Mouse (Mus musculus): ENCODE data around the gene Gm10840. TPM values are rescaled to one million over a fixed set of nuclear protein-coding genes. Genes with fewer than 3 reads are reported as not detected.
"Not testable (repeated sequence)": the region's sequence is repeated elsewhere in the genome, so short reads cannot be mapped to it uniquely, and the experiment has no call there.

The Gm10840 gene
- polyA plus RNA-seq, 1 experiment: not detected

DNA sequence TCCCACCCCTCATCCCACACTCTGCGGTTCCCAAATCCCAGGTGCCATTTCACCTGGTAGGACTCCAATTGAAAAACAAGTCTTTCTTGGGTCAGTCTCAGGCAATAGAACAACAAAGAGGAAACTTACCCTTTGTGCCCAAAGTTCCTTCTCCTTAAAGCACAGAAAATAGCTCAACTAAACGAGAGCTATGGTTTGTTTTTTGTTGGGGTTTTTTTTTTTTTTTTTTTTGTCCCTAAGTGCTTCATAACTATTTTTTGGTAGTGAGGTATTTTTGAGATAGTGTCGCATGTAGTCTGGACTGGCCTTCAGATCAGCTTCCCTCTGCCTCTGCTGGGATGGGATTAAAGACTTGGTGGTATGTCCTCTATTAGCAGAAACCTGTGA is 33.5 kb downstream of the Gm10840 start:
- 16% methylated on average over 3 of the region's 3 CpGs for WGBS

DNA sequence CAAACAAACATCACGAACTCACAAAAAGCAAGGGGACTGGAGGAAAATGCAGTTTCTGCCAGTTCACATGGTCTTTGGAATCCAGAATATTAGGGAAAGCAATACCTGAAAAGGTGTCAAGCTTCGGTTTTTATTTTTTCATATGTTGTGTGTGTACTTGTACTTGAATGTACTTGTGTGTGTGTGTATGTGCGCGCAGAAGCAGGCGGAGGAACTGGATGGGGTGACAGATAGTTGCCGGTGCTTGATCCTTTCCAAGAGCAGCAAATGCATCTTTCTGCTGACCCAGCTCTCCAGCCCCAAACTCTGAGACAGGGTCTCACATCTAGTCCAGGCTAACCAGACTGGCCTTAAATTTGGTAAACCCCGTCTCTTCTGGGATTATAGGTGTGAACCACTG is 34.2 kb downstream of the Gm10840 start:
- Histone ChIP-seq H3K27me3 (ENCODE audit: control insufficient read depth, insufficient read depth, low read length) (no peaks in the 10 kb centered on the region), H3K36me3 (ENCODE audit: control insufficient read depth, insufficient read depth, low read length) (no peaks in the 10 kb centered on the region), H3K27ac (ENCODE audit: insufficient read depth, low read length) (no peak overlapping the region), H3K4me1 (ENCODE audit: control insufficient read depth, insufficient read depth, insufficient read length) (peaks cover 10% of the 10 kb centered on the region), H3K4me3 (ENCODE audit: extremely low read depth, insufficient read depth, insufficient read length) (no peak overlapping the region)
- 90% methylated on average over 7 of the region's 7 CpGs for WGBS
- no peak for DNase-seq (ENCODE audit: low read depth in 1 of 2, low spot score in 2 of 2)
- TF ChIP-seq POLR2A (IDR thresholded peaks at IDR 0.05; ENCODE audit: low read depth, low read length): no peak
- no peak for TF ChIP-seq CTCF (IDR thresholded peaks at IDR 0.05; ENCODE audit: extremely low read depth, insufficient read depth, insufficient read length, insufficient replicate concordance)

More for the DNA sequence above, 33.5 kb downstream of the Gm10840 start:
- no peak for TF ChIP-seq CTCF (IDR thresholded peaks at IDR 0.05; ENCODE audit: extremely low read depth, insufficient read depth, insufficient read length, insufficient replicate concordance)
- no peak for TF ChIP-seq POLR2A (IDR thresholded peaks at IDR 0.05; ENCODE audit: low read depth, low read length)
- Histone ChIP-seq H3K36me3 (ENCODE audit: control insufficient read depth, insufficient read depth, low read length) (no peaks in the 10 kb centered on the region), H3K4me1 (ENCODE audit: control insufficient read depth, insufficient read depth, insufficient read length) (peaks cover 10% of the 10 kb centered on the region; the same call in 1 of the 2 replicates), H3K27me3 (ENCODE audit: control insufficient read depth, insufficient read depth, low read length) (no peaks in the 10 kb centered on the region), H3K4me3 (ENCODE audit: extremely low read depth, insufficient read depth, insufficient read length) (peak overlapping the region; percentile 68), H3K27ac (ENCODE audit: insufficient read depth, low read length) (peak overlapping the region; percentile 90)
- no peak for DNase-seq (ENCODE audit: low read depth in 1 of 2, low spot score in 2 of 2)

DNA sequence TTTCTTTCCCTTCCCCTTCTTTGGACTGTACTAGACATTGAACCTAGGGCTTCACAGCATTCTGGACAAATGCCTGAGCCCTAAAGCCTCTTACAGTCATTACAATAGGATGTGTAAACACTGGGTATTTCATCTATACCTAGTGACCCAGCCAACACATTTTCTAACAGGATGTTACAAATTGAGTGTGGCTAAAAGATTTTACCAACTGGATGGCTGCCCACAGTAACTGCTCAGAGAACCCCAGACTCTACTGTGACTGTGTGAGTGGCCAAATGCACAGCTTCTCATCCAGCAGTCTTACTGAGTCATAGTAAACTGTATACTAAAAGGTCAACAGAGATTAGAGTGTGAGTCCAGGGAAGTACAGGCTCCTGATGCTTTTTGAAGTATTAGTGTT is 34.7 kb downstream of the Gm10840 start:
- TF ChIP-seq POLR2A (IDR thresholded peaks at IDR 0.05; ENCODE audit: low read depth, low read length): no peak
- TF ChIP-seq CTCF (IDR thresholded peaks at IDR 0.05; ENCODE audit: extremely low read depth, insufficient read depth, insufficient read length, insufficient replicate concordance): no peak
- Histone ChIP-seq H3K27me3 (ENCODE audit: control insufficient read depth, insufficient read depth, low read length) (no peaks in the 10 kb centered on the region), H3K36me3 (ENCODE audit: control insufficient read depth, insufficient read depth, low read length) (no peaks in the 10 kb centered on the region), H3K27ac (ENCODE audit: insufficient read depth, low read length) (no peak overlapping the region), H3K4me3 (ENCODE audit: extremely low read depth, insufficient read depth, insufficient read length) (no peak overlapping the region), H3K4me1 (ENCODE audit: control insufficient read depth, insufficient read depth, insufficient read length) (peaks cover 10% of the 10 kb centered on the region)
- DNase-seq (ENCODE audit: low read depth in 1 of 2, low spot score in 2 of 2): no peak

DNA sequence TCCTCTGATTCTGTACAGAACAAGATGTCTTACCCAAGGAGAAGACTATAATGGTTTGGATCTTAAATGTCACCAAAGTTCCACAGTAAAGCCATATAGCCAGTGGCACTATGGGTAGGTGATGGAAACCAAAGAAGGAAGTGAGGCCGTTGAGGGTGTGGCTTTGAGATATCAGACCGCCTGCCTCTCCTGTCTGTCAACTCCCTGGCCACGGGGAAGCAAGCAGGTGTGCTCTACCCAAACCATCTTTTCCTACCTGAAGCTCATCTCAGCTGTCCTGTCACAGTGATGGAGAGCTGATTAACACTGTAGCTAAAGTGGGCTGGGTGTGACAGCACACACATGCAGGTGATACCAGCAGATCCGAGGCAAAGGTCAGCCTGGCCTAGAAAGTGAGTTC is 37.6 kb downstream of the Gm10840 start:
- TF ChIP-seq CTCF (IDR thresholded peaks at IDR 0.05; ENCODE audit: extremely low read depth, insufficient read depth, insufficient read length, insufficient replicate concordance) (no peak), POLR2A (IDR thresholded peaks at IDR 0.05; ENCODE audit: low read depth, low read length) (no peak)
- H3K4me1 ChIP-seq (ENCODE audit: control insufficient read depth, insufficient read depth, insufficient read length): peaks cover 16% of the 10 kb centered on the region
- no peaks in the 10 kb centered on the region for H3K27me3 ChIP-seq (ENCODE audit: control insufficient read depth, insufficient read depth, low read length)
- 51% methylated on average over 4 of the region's 4 CpGs for WGBS
- peaks cover 3% of the 10 kb centered on the region for H3K36me3 ChIP-seq (ENCODE audit: control insufficient read depth, insufficient read depth, low read length)
- no peak overlapping the region for H3K4me3 ChIP-seq (ENCODE audit: extremely low read depth, insufficient read depth, insufficient read length)
- H3K27ac ChIP-seq (ENCODE audit: insufficient read depth, low read length): no peak overlapping the region; the same call in 1 of the 2 replicates
- no peak for DNase-seq (ENCODE audit: low read depth in 1 of 2, low spot score in 2 of 2)

DNA sequence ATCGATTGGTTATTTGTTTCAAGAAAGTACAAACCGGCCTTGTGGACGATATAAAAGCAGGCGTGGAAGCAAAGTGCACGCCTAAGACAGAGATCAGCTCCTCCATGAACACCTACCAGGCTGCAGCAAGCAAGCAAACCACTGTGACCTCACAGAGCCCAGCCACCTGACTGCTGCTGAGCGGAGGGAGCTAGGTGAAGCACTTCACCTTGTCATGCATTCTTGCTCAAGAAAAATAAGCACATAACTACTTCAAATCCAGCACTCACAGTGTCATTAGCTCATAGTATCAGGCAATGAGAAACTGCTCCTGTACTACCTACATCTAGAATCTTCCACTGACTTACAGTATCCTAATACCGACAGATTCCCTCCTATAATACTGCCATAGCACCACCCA is 39.3 kb downstream of the Gm10840 start:
- Histone ChIP-seq H3K4me1 (ENCODE audit: control insufficient read depth, insufficient read depth, insufficient read length) (peaks cover 13% of the 10 kb centered on the region), H3K27ac (ENCODE audit: insufficient read depth, low read length) (peak overlapping the region; percentile 39; the same call in 1 of the 2 replicates), H3K36me3 (ENCODE audit: control insufficient read depth, insufficient read depth, low read length) (peaks cover 12% of the 10 kb centered on the region)
- H3K27me3 ChIP-seq (ENCODE audit: control insufficient read depth, insufficient read depth, low read length); H3K4me3 ChIP-seq (ENCODE audit: extremely low read depth, insufficient read depth, insufficient read length); DNase-seq (ENCODE audit: low read depth in 1 of 2, low spot score in 2 of 2): not testable (repeated sequence)
- 68% methylated on average over 7 of the region's 7 CpGs for WGBS

DNA sequence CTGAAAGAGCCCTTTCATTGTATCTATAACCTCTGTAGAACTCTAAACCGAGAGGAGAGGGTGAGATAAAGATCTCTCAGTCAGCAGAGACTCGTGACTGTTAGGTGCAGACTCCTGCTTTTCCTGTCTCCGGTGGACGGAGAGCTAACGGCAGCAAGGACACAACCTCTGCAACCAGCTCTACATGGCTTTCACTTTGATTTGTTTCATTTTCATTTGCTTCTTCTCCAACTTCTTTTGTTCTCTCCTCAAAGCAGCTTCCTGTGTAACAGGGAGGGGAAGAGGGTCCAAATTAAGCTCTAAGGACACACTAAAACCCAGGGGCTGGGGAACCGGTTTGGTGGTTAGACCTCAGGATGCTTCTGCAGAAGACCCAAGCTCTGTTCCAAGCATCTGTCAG is 40.1 kb downstream of the Gm10840 start:
- H3K4me1 ChIP-seq (ENCODE audit: control insufficient read depth, insufficient read depth, insufficient read length): peaks cover 13% of the 10 kb centered on the region
- no peak for TF ChIP-seq POLR2A (IDR thresholded peaks at IDR 0.05; ENCODE audit: low read depth, low read length)
- no peak for TF ChIP-seq CTCF (IDR thresholded peaks at IDR 0.05; ENCODE audit: extremely low read depth, insufficient read depth, insufficient read length, insufficient replicate concordance)
- peaks cover 12% of the 10 kb centered on the region for H3K36me3 ChIP-seq (ENCODE audit: control insufficient read depth, insufficient read depth, low read length)
- DNase-seq (ENCODE audit: low read depth in 1 of 2, low spot score in 2 of 2): no peak
- WGBS: 8% methylated on average over 6 of the region's 6 CpGs
- no peaks in the 10 kb centered on the region for H3K27me3 ChIP-seq (ENCODE audit: control insufficient read depth, insufficient read depth, low read length)
- peak overlapping the region; percentile 66 for H3K27ac ChIP-seq (ENCODE audit: insufficient read depth, low read length)
- no peak overlapping the region for H3K4me3 ChIP-seq (ENCODE audit: extremely low read depth, insufficient read depth, insufficient read length)

DNA sequence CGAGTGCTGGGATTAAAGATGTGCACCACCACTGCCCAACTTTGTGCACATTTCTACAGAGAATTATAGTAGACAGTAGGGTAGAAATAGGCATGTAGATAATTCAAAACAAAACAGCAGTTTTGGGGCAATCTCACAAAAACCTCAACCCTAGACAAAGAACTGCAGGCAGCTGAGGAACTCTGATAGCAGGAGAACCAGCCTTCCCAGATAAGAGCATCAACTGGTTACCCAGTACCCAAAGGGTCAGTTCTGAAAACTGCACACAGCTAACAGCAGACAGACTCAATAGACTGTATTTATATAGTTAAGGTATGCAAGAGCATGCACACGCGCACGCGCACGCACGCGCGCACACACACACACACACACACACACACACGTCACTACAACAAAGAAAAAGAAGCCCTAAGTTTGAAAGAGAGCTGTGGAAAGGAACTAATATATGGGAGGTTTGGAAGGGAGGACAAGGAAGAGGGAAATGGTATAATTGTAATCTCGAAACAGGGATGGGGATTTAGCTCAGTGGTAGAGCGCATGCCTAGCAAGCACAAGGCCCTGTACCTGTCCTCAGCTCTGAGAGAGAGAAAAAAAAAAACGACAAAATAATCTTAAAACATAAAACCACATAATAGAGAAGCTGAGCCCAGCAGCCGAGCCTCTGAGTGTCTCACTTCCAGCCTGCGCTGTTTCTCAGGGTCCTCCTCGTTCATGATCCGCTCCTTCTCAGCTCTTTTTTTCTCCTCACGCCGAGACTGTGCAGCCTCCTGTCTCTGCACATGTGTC is 40.9 kb downstream of the Gm10840 start:
- peak overlapping the region; percentile 25; the same call in 1 of the 2 replicates for H3K4me3 ChIP-seq (ENCODE audit: extremely low read depth, insufficient read depth, insufficient read length)
- no peak for TF ChIP-seq POLR2A (IDR thresholded peaks at IDR 0.05; ENCODE audit: low read depth, low read length)
- TF ChIP-seq CTCF (IDR thresholded peaks at IDR 0.05; ENCODE audit: extremely low read depth, insufficient read depth, insufficient read length, insufficient replicate concordance): no peak
- peaks cover 13% of the 10 kb centered on the region for H3K4me1 ChIP-seq (ENCODE audit: control insufficient read depth, insufficient read depth, insufficient read length)
- no peak for DNase-seq (ENCODE audit: low read depth in 1 of 2, low spot score in 2 of 2)
- H3K27ac ChIP-seq (ENCODE audit: insufficient read depth, low read length): peak overlapping the region; percentile 66
- no peaks in the 10 kb centered on the region for H3K27me3 ChIP-seq (ENCODE audit: control insufficient read depth, insufficient read depth, low read length)
- peaks cover 15% of the 10 kb centered on the region for H3K36me3 ChIP-seq (ENCODE audit: control insufficient read depth, insufficient read depth, low read length)
- WGBS: 52% methylated on average over 19 of the region's 19 CpGs

Data from spleen, adult 2 months (tissue).